Mouse (Mus musculus): ENCODE measurements around the gene Dnah10.
A peak's percentile ranks its signal among the peaks of the same experiment; 100 is the strongest.

- TF ChIP-seq HCFC1 (IDR thresholded peaks at IDR 0.05; ENCODE audit: low read depth, low read length) (no peak), CTCF (conservative IDR thresholded peaks at IDR 0.05 in 1 of 2, IDR thresholded peaks at IDR 0.05 in 1 of 2; ENCODE audit: low read depth in 2 of 2, low read length in 2 of 2) (peak; percentile 67 to 99; a peak in 3 of 4 replicates), ZC3H11A (IDR thresholded peaks at IDR 0.05; ENCODE audit: low read depth, low read length) (no peak), USF1 (IDR thresholded peaks at IDR 0.05; ENCODE audit: low read depth, low read length) (no peak), CHD1 (IDR thresholded peaks at IDR 0.05; ENCODE audit: low read depth, low read length) (no peak), TBP (conservative IDR thresholded peaks at IDR 0.05; ENCODE audit: low read depth, low read length) (no peak), ZNF384 (IDR thresholded peaks at IDR 0.05; ENCODE audit: low read depth, low read length) (no peak), ZKSCAN1 (IDR thresholded peaks at IDR 0.05; ENCODE audit: borderline replicate concordance, low read depth, low read length) (no peak), POLR2A (IDR thresholded peaks at IDR 0.05; ENCODE audit: low read depth, low read length) (no peak), MEF2A (IDR thresholded peaks at IDR 0.05; ENCODE audit: borderline replicate concordance, low read depth, low read length) (no peak), RCOR1 (conservative IDR thresholded peaks at IDR 0.05; ENCODE audit: low read depth, low read length) (no peak), MAX (IDR thresholded peaks at IDR 0.05; ENCODE audit: low read length) (no peak)
These were observed 52.4 kb downstream of the Dnah10 start for GRCm38 (mm10) chr5:124777178-124777709.
